Mouse (Mus musculus): ENCODE data around the gene Xlr4c. TPM values are rescaled to one million over a fixed set of nuclear protein-coding genes. Genes with fewer than 3 reads are reported as not detected.
"Not testable (repeated sequence)": the region's sequence is repeated elsewhere in the genome, so short reads cannot be mapped to it uniquely, and the experiment has no call there.

The Xlr4c gene
- 0.48 and 0.60 TPM in 2 replicates for polyA plus RNA-seq (2015; fragmentation: Nextera tagmentation; extraction: Ambion mirVana)

- not testable (repeated sequence) for H3K36me3 ChIP-seq; H3K9me3 ChIP-seq (replicated peaks); H3K4me1 ChIP-seq (replicated peaks); H3K27ac ChIP-seq; ATAC-seq (ENCODE audit: low read depth); DNase-seq; H3K27me3 ChIP-seq; H3K4me2 ChIP-seq; H3K4me3 ChIP-seq (replicated peaks); H3K9ac ChIP-seq
- 62% methylated on average over 14 of the region's 14 CpGs for WGBS (ENCODE audit: insufficient replicate concordance)
Observed at GRCm38 (mm10) chrX:73242821-73243325, at the start of gene Xlr4c. Xlr4c (minus strand) TSS chrX:73243130.

GRCm38 (mm10) chrX:73265270-73265669 lies 22.3 kb upstream of the Xlr4c start, which contains the start of gene Xlr3c:
Xlr3c (minus strand) TSS chrX:73265390.
- not testable (repeated sequence) for ATAC-seq (ENCODE audit: low read depth); H3K36me3 ChIP-seq; H3K27ac ChIP-seq; H3K4me2 ChIP-seq; H3K27me3 ChIP-seq; DNase-seq; H3K4me1 ChIP-seq (replicated peaks); H3K4me3 ChIP-seq (replicated peaks); H3K9me3 ChIP-seq (replicated peaks); H3K9ac ChIP-seq
- 74% methylated on average over 14 of the region's 14 CpGs for WGBS (ENCODE audit: insufficient replicate concordance)

GRCm38 (mm10) chrX:73262428-73262827 lies 19.5 kb upstream of the Xlr4c start:
- not testable (repeated sequence) for H3K4me3 ChIP-seq (replicated peaks); H3K9me3 ChIP-seq (replicated peaks); DNase-seq; H3K36me3 ChIP-seq; H3K27ac ChIP-seq; H3K4me2 ChIP-seq; H3K9ac ChIP-seq; ATAC-seq (ENCODE audit: low read depth); H3K27me3 ChIP-seq; H3K4me1 ChIP-seq (replicated peaks)
- WGBS (ENCODE audit: insufficient replicate concordance), result 63% methylated on average over 1 of the region's 2 CpGs

DNA sequence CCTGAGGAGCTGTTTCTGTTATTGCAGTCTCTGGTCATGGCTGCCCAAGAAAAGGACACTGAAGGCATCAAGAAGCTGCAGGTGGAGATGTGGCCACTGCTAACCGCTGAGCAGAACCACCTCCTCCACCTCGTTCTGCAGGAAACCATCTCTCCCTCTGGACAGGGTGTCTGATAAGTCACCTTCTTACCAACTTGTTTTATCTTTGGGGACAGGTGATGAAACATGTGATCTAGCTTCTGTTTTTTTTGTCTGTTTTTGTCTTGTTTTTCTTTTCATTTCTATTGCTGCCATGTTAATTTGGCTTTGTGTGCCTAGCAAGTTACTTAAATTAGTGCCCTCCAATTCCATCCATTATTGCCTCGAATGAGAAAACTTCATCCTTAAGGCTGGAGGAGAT lies 13.6 kb downstream of the Xlr4c start:
- Histone ChIP-seq H3K9ac (peak overlapping the region; percentile 72; the same call in 1 of the 2 replicates), H3K4me2 (peak overlapping the region; percentile 80), H3K27ac (no peak overlapping the region), H3K9me3 (replicated peaks) (no peaks in the 10 kb centered on the region), H3K4me1 (replicated peaks) (peaks cover 7% of the 10 kb centered on the region), H3K27me3 (no peaks in the 10 kb centered on the region), H3K4me3 (replicated peaks) (peak overlapping the region; percentile 69), H3K36me3 (no peaks in the 10 kb centered on the region)
- WGBS (ENCODE audit: insufficient replicate concordance), result 27% methylated on average over 3 of the region's 3 CpGs
- DNase-seq, result no peak
- no peak for ATAC-seq (ENCODE audit: low read depth)

DNA sequence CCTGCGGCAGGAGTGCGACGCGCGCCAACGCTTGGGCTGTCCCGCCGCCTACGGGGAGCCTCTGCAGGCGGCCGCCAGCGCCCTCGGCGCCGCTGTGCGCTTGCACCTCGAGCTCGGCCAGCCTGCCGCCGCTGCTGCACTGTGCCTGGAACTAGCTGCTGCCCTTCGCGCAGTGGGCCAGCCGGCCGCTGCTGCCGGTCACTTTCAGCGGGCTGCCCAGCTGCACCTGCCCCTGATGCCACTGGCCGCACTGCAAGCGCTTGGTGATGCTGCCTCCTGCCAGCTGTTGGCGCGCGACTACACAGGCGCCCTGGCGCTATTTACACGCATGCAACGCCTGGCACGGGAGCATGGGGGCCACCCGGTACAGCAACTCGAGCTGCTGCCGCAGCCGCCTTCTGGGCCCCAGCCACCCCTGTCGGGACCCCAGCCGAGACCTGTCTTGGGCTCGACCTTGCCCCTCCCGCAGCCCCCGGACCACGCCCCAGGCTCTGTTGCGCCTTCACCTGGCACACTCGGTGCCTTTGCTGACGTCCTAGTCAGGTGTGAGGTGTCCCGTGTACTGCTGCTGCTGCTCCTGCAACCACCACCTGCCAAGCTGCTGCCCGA lies 14.2 kb downstream of the Xlr4c start:
- Histone ChIP-seq H3K27ac (peak overlapping the region; percentile 73; the same call in 1 of the 2 replicates), H3K9ac (peak overlapping the region; percentile 72), H3K27me3 (no peaks in the 10 kb centered on the region), H3K4me3 (replicated peaks) (peak overlapping the region; percentile 69), H3K9me3 (replicated peaks) (no peaks in the 10 kb centered on the region), H3K4me1 (replicated peaks) (peaks cover 7% of the 10 kb centered on the region), H3K36me3 (no peaks in the 10 kb centered on the region), H3K4me2 (peak overlapping the region; percentile 80)
- DNase-seq, result peak; percentile 11
- ATAC-seq (ENCODE audit: low read depth), result peak; percentile 49
- WGBS (ENCODE audit: insufficient replicate concordance), result 13% methylated on average over 47 of the region's 51 CpGs

GRCm38 (mm10) chrX:73227914-73228605 lies 14.9 kb downstream of the Xlr4c start, which contains the start of gene F8a:
F8a (plus strand) TSS chrX:73228291.
- peaks cover 7% of the 10 kb centered on the region for H3K4me1 ChIP-seq (replicated peaks)
- DNase-seq, result peak; percentile 55
- no peaks in the 10 kb centered on the region for H3K36me3 ChIP-seq
- no peaks in the 10 kb centered on the region for H3K27me3 ChIP-seq
- peak; percentile 90 for ATAC-seq (ENCODE audit: low read depth)
- no peaks in the 10 kb centered on the region for H3K9me3 ChIP-seq (replicated peaks)
- peak within 1 kb of the TSS; percentile 69 for H3K4me3 ChIP-seq (replicated peaks)
- WGBS (ENCODE audit: insufficient replicate concordance), result 13% methylated on average over 38 of the region's 39 CpGs
- H3K4me2 ChIP-seq, result peak within 1 kb of the TSS; percentile 80
- H3K27ac ChIP-seq, result peak within 1 kb of the TSS; percentile 73; the same call in 1 of the 2 replicates
- H3K9ac ChIP-seq, result peak within 1 kb of the TSS; percentile 72

GRCm38 (mm10) chrX:73225365-73225764 lies 17.6 kb downstream of the Xlr4c start:
- no peak overlapping the region for H3K27ac ChIP-seq
- H3K4me1 ChIP-seq (replicated peaks), result peaks cover 7% of the 10 kb centered on the region
- no peaks in the 10 kb centered on the region for H3K36me3 ChIP-seq
- H3K27me3 ChIP-seq, result no peaks in the 10 kb centered on the region
- no peak for DNase-seq
- H3K4me2 ChIP-seq, result no peak overlapping the region
- ATAC-seq (ENCODE audit: low read depth), result no peak
- 37% methylated on average over 1 of the region's 1 CpGs for WGBS (ENCODE audit: insufficient replicate concordance)
- no peak overlapping the region for H3K4me3 ChIP-seq (replicated peaks)
- no peak overlapping the region for H3K9ac ChIP-seq
- H3K9me3 ChIP-seq (replicated peaks), result no peaks in the 10 kb centered on the region

GRCm38 (mm10) chrX:73213819-73214564 lies 28.9 kb downstream of the Xlr4c start, which contains the start of gene Xlr4b:
Xlr4b (plus strand) TSS chrX:73214333.
- not testable (repeated sequence) for H3K27ac ChIP-seq; H3K27me3 ChIP-seq; H3K4me2 ChIP-seq; H3K4me3 ChIP-seq (replicated peaks); ATAC-seq (ENCODE audit: low read depth); H3K9me3 ChIP-seq (replicated peaks); H3K4me1 ChIP-seq (replicated peaks); H3K36me3 ChIP-seq; H3K9ac ChIP-seq; DNase-seq
- 55% methylated on average over 18 of the region's 19 CpGs for WGBS (ENCODE audit: insufficient replicate concordance)

DNA sequence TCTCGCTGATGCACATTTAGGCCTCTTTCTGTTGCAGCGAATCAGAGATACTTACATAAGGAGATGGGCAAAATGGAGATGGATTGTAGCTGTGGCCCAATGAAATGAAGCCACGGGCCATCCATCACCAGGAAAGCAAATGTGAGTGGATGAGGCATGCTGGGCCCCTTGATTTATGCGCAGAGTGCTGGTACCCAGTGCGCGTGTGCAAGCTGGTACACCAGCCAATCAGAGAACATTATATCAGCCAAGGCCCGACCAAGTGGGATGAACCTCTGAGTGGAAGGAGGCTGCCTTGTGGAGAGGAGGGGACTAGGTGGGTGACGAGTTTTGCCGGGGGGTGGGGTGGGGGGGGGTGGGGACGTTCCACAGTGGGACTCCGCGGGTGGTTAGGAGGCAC lies 51.0 kb downstream of the Xlr4c start, which contains the start of gene Xlr3b:
TSS of gene Xlr3b (plus strand) at position 274 of the 400 bp plus-strand sequence.
- not testable (repeated sequence) for H3K9me3 ChIP-seq (replicated peaks); H3K27me3 ChIP-seq; H3K27ac ChIP-seq; H3K4me2 ChIP-seq; H3K4me3 ChIP-seq (replicated peaks); ATAC-seq (ENCODE audit: low read depth); H3K4me1 ChIP-seq (replicated peaks); H3K9ac ChIP-seq; H3K36me3 ChIP-seq
- WGBS (ENCODE audit: insufficient replicate concordance), result 63% methylated on average over 9 of the region's 12 CpGs
- peak; percentile 10 for DNase-seq

All from liver, embryonic 13.5 days (tissue).